Mouse (Mus musculus) kidney, postnatal 4 days (tissue): Measurements from ENCODE around the gene 1700012B07Rik.

ENCODE experiments used
- DNase-seq, 2 experiments: peaks; one replicate each; pipeline ENCODE4 v3.0.0; 2021; ENCODE audit warnings: mixed read lengths in 2 of 2

1700012B07Rik gene

GRCm38 (mm10) chr11:109846343-109846742, 18.5 kb upstream of the 1700012B07Rik start:
- DNase-seq = no peak

DNA sequence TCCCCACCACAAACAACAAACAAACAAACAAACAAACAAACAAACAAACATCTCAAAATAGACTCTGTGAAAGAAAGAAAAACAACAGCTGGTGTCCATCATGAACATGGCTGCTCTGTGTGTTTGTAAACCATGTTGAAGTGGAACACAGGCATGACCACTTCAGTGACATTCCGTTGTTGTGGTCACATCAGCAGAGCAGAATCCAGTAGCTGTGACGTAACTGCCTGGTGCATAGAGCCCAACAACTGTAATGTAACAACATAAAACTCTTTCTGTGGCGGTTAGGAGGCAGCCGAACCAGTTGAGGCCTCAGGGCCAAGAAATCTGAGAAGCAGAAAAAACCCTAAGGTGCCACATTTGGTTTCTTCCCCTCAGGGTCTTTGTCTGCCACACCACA, 17.8 kb upstream of the 1700012B07Rik start:
- no peak for DNase-seq

DNA sequence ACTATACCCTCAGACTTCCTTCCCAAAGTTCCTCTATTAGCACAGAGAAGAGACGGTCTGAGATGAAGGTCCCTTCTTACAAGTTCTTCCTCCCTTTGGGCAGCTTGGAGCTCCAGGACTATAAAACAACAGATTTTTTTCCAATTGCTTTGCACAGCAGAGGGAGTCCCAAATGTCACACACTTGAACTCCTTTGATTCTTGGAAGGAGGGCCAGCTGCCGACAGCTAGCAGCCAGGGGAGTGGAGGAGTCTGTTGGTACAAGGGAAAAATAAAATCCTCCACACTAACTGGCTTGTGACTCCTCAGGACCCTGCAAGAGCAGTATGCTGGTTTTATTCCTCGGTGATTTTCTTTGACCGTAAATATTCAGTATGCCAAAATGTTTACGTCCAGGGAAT, 16.6 kb upstream of the 1700012B07Rik start:
- peak; percentile 28 to 45 for DNase-seq

DNA sequence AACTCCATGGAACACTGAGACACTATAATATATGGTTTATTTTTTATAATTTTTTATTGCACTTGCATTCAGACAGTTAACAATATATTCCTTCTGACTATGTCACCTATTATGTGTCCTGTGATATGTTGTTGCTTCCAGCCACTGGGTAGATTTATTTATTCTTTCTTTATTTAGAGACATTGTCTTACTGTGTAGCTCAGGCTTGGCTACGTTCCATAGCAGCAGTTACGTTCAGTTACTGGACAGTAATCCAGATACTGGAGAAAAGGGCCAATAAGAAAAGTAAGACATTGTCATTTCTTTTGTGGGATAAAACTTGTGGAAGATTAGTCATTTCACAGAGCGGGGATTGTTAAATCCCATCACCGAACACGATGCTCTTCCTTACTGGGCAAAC, 2.5 kb upstream of the 1700012B07Rik start:
- DNase-seq = no peak

- no peak for DNase-seq
Observed at GRCm38 (mm10) chr11:109822280-109822679, 5.6 kb downstream of the 1700012B07Rik start.

- DNase-seq = peak in 1 of 2 experiments; percentile 17
Observed at GRCm38 (mm10) chr11:109817405-109817804, 10.4 kb downstream of the 1700012B07Rik start.

GRCm38 (mm10) chr11:109816911-109817310, 10.9 kb downstream of the 1700012B07Rik start:
- DNase-seq = no peak

- peak; percentile 24 to 43 for DNase-seq
Observed at GRCm38 (mm10) chr11:109811721-109812120, 16.1 kb downstream of the 1700012B07Rik start.

DNA sequence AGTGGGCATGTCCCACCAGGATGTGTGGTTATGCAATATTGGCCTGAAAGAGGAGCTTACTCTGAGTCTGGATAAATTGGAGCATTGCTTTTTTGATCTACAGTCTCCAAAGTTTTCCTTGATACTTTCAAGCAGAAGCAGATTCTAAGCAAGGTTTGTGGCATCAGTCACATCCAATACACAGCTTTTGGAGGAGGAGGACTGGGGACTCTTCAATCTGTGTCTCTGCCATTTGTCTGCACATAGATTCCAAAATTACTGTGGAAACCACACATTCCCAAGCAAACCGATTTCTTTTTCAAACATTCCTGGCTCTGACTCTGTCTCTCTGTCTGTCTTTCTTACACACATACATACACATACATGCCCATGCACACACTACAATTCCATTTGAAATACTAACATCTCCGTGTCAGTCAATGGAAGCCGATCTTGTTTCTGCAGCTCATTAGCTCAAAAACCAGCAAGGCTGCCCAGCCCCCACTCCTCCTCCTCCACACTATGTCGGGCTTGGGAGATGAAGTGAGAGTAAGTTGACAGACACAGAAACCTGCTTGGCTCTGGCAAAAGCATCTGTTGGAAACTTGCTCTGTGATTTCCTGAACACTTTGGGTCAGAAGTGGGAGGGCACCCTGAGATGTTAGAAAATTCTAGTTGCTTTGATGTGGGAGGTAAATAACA, 18.5 kb downstream of the 1700012B07Rik start:
- DNase-seq = peak; percentile 51 to 57

DNA sequence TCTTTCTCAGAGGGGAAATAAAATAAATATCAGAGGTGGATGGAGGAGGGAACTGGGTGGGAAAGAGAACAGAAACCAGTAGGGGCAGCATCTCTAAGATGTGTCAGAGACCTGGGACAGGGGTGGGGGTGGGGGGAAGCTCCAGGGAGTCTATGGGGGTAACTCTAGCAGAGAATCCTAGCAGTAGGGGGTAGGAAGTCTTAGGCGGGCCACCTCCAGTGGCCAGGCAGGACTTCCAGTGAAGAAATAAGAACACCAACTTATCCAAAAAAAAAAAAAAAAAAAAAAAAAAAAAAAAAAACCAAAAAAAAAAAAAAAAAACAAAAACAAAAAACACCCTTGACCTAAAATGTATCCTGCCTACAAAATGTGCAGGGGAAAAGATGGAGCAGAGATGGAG, 26.3 kb downstream of the 1700012B07Rik start:
- DNase-seq = no peak

GRCm38 (mm10) chr11:109797531-109797930, 30.3 kb downstream of the 1700012B07Rik start:
- DNase-seq = no peak

DNA sequence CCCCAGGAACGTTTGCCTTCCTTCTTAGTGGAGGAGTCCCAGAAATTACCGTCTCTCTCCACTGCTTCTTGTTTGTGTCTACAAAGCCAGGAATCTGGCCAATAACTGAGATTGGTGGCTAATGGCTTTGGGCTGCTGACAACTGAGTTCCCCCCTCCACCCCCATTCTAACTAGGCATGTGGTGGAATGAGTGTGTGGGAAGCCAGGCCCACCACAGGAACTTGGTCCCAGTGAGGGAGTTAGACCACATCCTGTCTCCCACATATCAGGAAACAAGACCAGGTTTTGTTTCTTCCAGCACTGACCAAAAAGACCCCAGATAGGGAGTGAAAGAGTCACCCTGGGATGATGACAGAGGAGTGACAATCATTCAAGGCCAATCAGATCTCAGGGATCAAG, 32.3 kb downstream of the 1700012B07Rik start:
- peak in 1 of 2 experiments; percentile 35 for DNase-seq

- DNase-seq = no peak
Observed at GRCm38 (mm10) chr11:109793578-109793977, 34.3 kb downstream of the 1700012B07Rik start.

DNA sequence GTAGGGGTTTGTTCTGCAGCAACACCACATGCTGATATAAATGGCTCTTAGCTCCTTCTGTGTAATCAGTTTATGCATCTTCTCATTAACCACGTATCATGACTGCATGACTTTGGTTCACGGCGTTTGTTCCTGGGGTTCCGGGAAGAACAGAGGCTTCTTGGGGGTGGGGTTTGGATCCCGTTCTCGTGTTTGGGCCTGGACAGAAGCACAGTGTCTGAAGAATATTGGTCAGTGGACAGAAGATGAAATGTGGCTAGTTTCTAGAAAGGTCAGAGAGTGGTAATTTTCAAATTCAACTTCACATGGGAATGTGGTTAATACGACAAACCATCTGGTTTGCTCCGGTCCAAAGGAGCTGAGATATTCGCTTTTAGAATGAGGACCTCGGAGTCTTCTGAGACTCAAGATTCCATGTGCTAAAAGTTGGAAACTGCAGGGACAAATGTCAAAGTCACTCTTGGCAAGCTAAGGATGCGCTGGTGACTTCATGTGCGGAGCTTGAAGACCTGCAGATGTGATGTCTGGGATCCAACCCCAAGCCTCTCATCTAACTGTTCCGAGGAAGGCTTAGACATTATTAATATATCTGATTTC, 35.3 kb downstream of the 1700012B07Rik start:
- DNase-seq = peak; percentile 40 to 55

- no peak for DNase-seq
Observed at GRCm38 (mm10) chr11:109791965-109792364, 35.9 kb downstream of the 1700012B07Rik start.

GRCm38 (mm10) chr11:109790221-109790620, 37.6 kb downstream of the 1700012B07Rik start:
- DNase-seq = no peak

DNA sequence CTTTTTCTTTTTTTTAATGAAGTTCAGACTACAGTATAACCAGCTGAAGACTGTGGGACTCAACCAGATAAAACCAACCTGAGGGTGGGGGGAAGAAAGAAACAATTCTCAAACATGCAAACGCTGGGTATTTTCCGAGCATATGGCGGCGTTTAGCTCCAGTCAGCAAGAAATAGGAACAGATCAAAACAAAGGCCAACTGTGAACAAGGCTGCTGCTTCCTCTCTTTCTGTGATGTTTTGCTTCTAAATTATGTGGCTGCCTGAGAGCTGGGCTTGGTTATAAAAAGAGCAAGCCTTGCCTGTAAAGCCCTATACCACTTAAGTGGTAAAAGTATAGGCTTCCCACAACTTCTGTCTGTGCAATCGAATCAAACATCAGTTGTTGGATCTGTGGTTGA, 42.5 kb downstream of the 1700012B07Rik start:
- no peak for DNase-seq

DNA sequence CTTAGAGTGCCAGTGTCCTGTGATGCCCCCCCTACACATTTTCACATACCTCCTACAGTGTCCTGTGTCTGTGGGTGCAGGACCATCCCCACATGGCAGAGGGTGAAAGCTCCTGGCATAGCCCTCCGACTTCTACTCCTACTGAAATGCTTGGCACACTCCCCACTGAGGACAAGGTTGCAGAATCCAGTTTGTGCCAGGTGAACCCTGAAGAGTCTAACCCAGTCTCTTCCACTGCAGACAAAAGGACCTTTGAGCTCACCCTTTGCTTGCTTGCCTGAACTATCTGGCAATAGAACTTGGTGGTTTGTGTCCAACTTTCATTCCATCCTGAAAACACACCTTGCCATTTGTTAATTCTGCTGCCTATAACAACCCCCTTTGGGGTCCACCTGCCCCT, 56.5 kb downstream of the 1700012B07Rik start:
- no peak for DNase-seq

- DNase-seq = no peak
Observed at GRCm38 (mm10) chr11:109770185-109770584, 57.7 kb downstream of the 1700012B07Rik start.

- no peak for DNase-seq
Observed at GRCm38 (mm10) chr11:109769091-109769490, 58.8 kb downstream of the 1700012B07Rik start.

- DNase-seq = no peak
Observed at GRCm38 (mm10) chr11:109760063-109760462, 67.8 kb downstream of the 1700012B07Rik start.

GRCm38 (mm10) chr11:109758616-109759215, 69.1 kb downstream of the 1700012B07Rik start:
- no peak for DNase-seq

- DNase-seq = no peak
Observed at GRCm38 (mm10) chr11:109754105-109754602, 73.7 kb downstream of the 1700012B07Rik start.
